Mouse (Mus musculus): ENCODE measurements around the gene Socs4. TPM values are rescaled to one million over a fixed set of nuclear protein-coding genes. Genes with fewer than 3 reads are reported as not detected.

Gene Socs4
- total and polyA plus RNA-seq, 3 experiments: 7.0 to 25.1 (median 13.2) TPM

Other genes starting within 250 kb of the Socs4 start
- 3.1 and 5.7 TPM in 2 replicates for gene Gch1, start 87.5 kb upstream of the Socs4 start, total RNA-seq (2012; rRNA removed)
- gene Gch1, start 87.5 kb upstream of the Socs4 start, total RNA-seq (2014; rRNA removed): 6.4 and 6.5 TPM in 2 replicates
- 5.2 and 5.7 TPM in 2 replicates for gene Gch1, start 87.5 kb upstream of the Socs4 start, polyA plus RNA-seq (2012; ENCODE audit: insufficient read length, low read depth)
- gene Wdhd1, start 74 bp upstream of the Socs4 start, total RNA-seq (2012; rRNA removed): 37.1 and 46.3 TPM in 2 replicates
- gene Wdhd1, start 74 bp upstream of the Socs4 start, total RNA-seq (2014; rRNA removed): 61.4 and 63.2 TPM in 2 replicates
- gene Wdhd1, start 74 bp upstream of the Socs4 start, polyA plus RNA-seq (2012; ENCODE audit: insufficient read length, low read depth): 81.0 and 92.8 TPM in 2 replicates
- 36.6 and 43.0 TPM in 2 replicates for gene Mapk1ip1l, start 21.3 kb downstream of the Socs4 start, total RNA-seq (2012; rRNA removed)
- gene Mapk1ip1l, start 21.3 kb downstream of the Socs4 start, total RNA-seq (2014; rRNA removed): 46.7 and 51.5 TPM in 2 replicates
- gene Mapk1ip1l, start 21.3 kb downstream of the Socs4 start, polyA plus RNA-seq (2012; ENCODE audit: insufficient read length, low read depth): 66.6 and 80.9 TPM in 2 replicates
- 1.3 and 1.8 TPM in 2 replicates for gene Lgals3, start 90.8 kb downstream of the Socs4 start, total RNA-seq (2012; rRNA removed)
- not detected in 2 replicates for gene Lgals3, start 90.8 kb downstream of the Socs4 start, total RNA-seq (2014; rRNA removed)
- gene Lgals3, start 90.8 kb downstream of the Socs4 start, polyA plus RNA-seq (2012; ENCODE audit: insufficient read length, low read depth): 0.29 and 0.30 TPM in 2 replicates
- 48.9 and 50.8 TPM in 2 replicates for gene Dlgap5, start 141.5 kb downstream of the Socs4 start, total RNA-seq (2012; rRNA removed)
- 53.5 and 59.9 TPM in 2 replicates for gene Dlgap5, start 141.5 kb downstream of the Socs4 start, total RNA-seq (2014; rRNA removed)
- 57.0 and 62.9 TPM in 2 replicates for gene Dlgap5, start 141.5 kb downstream of the Socs4 start, polyA plus RNA-seq (2012; ENCODE audit: insufficient read length, low read depth)
- gene Fbxo34, start 173.5 kb downstream of the Socs4 start, total RNA-seq (2012; rRNA removed): 11.9 and 12.8 TPM in 2 replicates
- 11.1 and 11.6 TPM in 2 replicates for gene Fbxo34, start 173.5 kb downstream of the Socs4 start, total RNA-seq (2014; rRNA removed)
- gene Fbxo34, start 173.5 kb downstream of the Socs4 start, polyA plus RNA-seq (2012; ENCODE audit: insufficient read length, low read depth): 24.7 and 25.9 TPM in 2 replicates